Comparison of ENCODE assay signal across 24 mouse cellular contexts in genomic region chr7:145136831-145137230, GRCm38 (mm10).
"Had no signal": no experiment of that assay in that cellular context is flagged by ENCODE, and none has a peak within 500 bp of the region (broad histone marks: within the 10 kb centered on the region; RNA-seq: fewer than 3 reads in every experiment).

No protein-coding gene starts in this region.

- H3K36me3 ChIP-seq: heart, embryonic 10.5 days; heart, embryonic 12.5 days; hindbrain, embryonic 13.5 days; hindbrain, embryonic 15.5 days; kidney, embryonic 15.5 days; limb, embryonic 13.5 days; limb, embryonic 15.5 days; liver, embryonic 12.5 days had no signal

- H3K27ac ChIP-seq: heart, embryonic 10.5 days; hindbrain, embryonic 13.5 days; hindbrain, embryonic 15.5 days; hindbrain, postnatal 0 days; kidney, postnatal 0 days; limb, embryonic 13.5 days; limb, embryonic 15.5 days; liver, embryonic 12.5 days; liver, embryonic 14.5 days had no signal

- H3K9ac ChIP-seq: heart, embryonic 12.5 days; hindbrain, embryonic 13.5 days; hindbrain, embryonic 15.5 days; kidney, embryonic 15.5 days; limb, embryonic 13.5 days; limb, embryonic 15.5 days; liver, embryonic 12.5 days; liver, embryonic 14.5 days had no signal

- H3K9me3 ChIP-seq: limb, embryonic 15.5 days; liver, embryonic 12.5 days had no signal

- H3K4me1 ChIP-seq: heart, embryonic 10.5 days; heart, embryonic 12.5 days; hindbrain, embryonic 13.5 days; hindbrain, embryonic 15.5 days; limb, embryonic 13.5 days; liver, embryonic 12.5 days had no signal

- H3K27me3 ChIP-seq: heart, embryonic 12.5 days; hindbrain, embryonic 13.5 days; hindbrain, embryonic 15.5 days; kidney, embryonic 15.5 days; limb, embryonic 13.5 days; limb, embryonic 15.5 days; liver, embryonic 12.5 days had no signal

- DNase-seq: gastrocnemius, postnatal 10 days; gastrocnemius, postnatal 25 days; heart, adult 18-20 months; heart, postnatal 10 days; heart, postnatal 36 days; kidney, adult 11 months; kidney, adult 9 months; kidney, postnatal 14 days; kidney, postnatal 36 days; layer of hippocampus, adult 9-11 months; layer of hippocampus, postnatal 36 days; left cerebral cortex, postnatal 4 days had no signal

- H3K4me2 ChIP-seq: heart, embryonic 12.5 days; hindbrain, embryonic 13.5 days; hindbrain, embryonic 15.5 days; kidney, embryonic 15.5 days; limb, embryonic 13.5 days; limb, embryonic 15.5 days; liver, embryonic 12.5 days had no signal

- H3K4me3 ChIP-seq: heart, embryonic 10.5 days; heart, embryonic 12.5 days; hindbrain, embryonic 13.5 days; hindbrain, embryonic 15.5 days; kidney, embryonic 15.5 days; limb, embryonic 13.5 days; limb, embryonic 15.5 days; liver, embryonic 12.5 days had no signal

- ATAC-seq: hindbrain, postnatal 0 days; intestine, embryonic 16.5 days; liver, embryonic 12.5 days had no signal
